Mouse (Mus musculus): Measurements from ENCODE around the gene Cdc14a. TPM values are rescaled to one million over a fixed set of nuclear protein-coding genes. Genes with fewer than 3 reads are reported as not detected.

The Cdc14a gene
- polyA plus RNA-seq, 1 experiment from 2014 or later = 4.0 TPM

Other genes with a start within 250 kb of the Cdc14a start
- 2.6 and 2.7 TPM in 2 replicates for gene Gpr88, start 170.5 kb downstream of the Cdc14a start, polyA plus RNA-seq (2015; fragmentation: Nextera tagmentation; extraction: Ambion mirVana)
- 111 and 116 TPM in 2 replicates for gene Rtca, start 84.2 kb upstream of the Cdc14a start, polyA plus RNA-seq (2015; fragmentation: Nextera tagmentation; extraction: Ambion mirVana)
- 12.0 and 12.7 TPM in 2 replicates for gene Dbt, start 89.0 kb upstream of the Cdc14a start, polyA plus RNA-seq (2015; fragmentation: Nextera tagmentation; extraction: Ambion mirVana)
- 0.25 and 0.38 TPM in 2 replicates for gene Lrrc39, start 138.9 kb upstream of the Cdc14a start, polyA plus RNA-seq (2015; fragmentation: Nextera tagmentation; extraction: Ambion mirVana)
- 11.4 and 15.3 TPM in 2 replicates for gene Sass6, start 170.9 kb upstream of the Cdc14a start, polyA plus RNA-seq (2015; fragmentation: Nextera tagmentation; extraction: Ambion mirVana)
- gene Trmt13, start 190.6 kb upstream of the Cdc14a start, polyA plus RNA-seq (2015; fragmentation: Nextera tagmentation; extraction: Ambion mirVana) = 29.3 and 31.8 TPM in 2 replicates
- 68.3 and 69.8 TPM in 2 replicates for gene Mfsd14a, start 238.6 kb upstream of the Cdc14a start, polyA plus RNA-seq (2015; fragmentation: Nextera tagmentation; extraction: Ambion mirVana)